21 mouse cellular contexts compared by ENCODE assay signal in the genomic region with DNA sequence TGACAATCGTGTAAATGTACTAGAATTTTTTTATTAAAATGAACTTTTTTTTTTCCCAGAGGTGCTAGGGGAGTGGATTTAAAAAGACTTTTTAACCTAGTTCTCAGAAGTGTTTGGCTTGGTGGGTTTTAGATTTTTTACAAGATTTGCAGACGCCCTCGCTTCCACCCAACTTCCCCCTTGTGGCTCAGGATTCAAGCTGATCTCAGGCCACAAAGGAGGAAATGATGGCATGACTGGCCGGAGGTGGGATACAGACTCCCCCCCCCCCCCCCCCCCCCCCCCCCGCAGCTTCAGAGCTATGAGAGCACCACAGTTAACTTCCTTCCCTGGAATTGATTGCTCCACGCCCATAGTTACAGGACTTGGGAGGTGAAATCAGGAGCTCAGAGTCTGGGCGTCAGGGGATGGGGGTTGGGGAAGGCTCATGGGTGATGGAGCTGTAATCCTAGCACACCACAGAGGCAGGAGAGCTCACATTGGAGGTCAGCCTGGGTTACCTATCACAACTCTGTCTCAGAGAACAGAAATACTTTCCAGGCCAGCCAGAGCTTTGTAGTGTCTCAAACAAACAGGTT. TPM values are rescaled to one million over a fixed set of nuclear protein-coding genes. Genes with fewer than 3 reads are reported as not detected.
"Had no signal": no experiment of that assay in that cellular context is flagged by ENCODE, and none has a peak within 500 bp of the region (broad histone marks: within the 10 kb centered on the region; RNA-seq: fewer than 3 reads in every experiment).

No protein-coding gene starts in this region.

- H3K36me3 ChIP-seq: liver, embryonic 15.5 days; midbrain, embryonic 12.5 days had no signal

- H3K4me2 ChIP-seq: limb, embryonic 13.5 days; liver, embryonic 11.5 days; liver, embryonic 15.5 days; midbrain, embryonic 12.5 days had no signal

- H3K9ac ChIP-seq: limb, embryonic 13.5 days; liver, embryonic 15.5 days; midbrain, embryonic 12.5 days had no signal

- H3K9me3 ChIP-seq: liver, embryonic 15.5 days had no signal

- H3K27me3 ChIP-seq: limb, embryonic 13.5 days; liver, embryonic 15.5 days had no signal

- H3K4me3 ChIP-seq: limb, embryonic 13.5 days; liver, embryonic 15.5 days; megakaryocyte, embryonic 14.5 days; midbrain, embryonic 12.5 days had no signal

- DNase-seq: kidney, adult 11 months; kidney, adult 9 months; kidney, postnatal 36 days; left cerebral cortex, postnatal 4 days; lung, adult 2 months; right cerebral cortex, postnatal 14 days; thymus, postnatal 36 days had no signal

- H3K27ac ChIP-seq: kidney, postnatal 0 days; limb, embryonic 13.5 days; liver, embryonic 15.5 days; midbrain, embryonic 12.5 days had no signal

RNA-seq across cellular contexts. Expression of gene 6030452D12Rik, which starts 55.8 kb away (rescaled TPM):
- total RNA-seq: layer of hippocampus, adult 18-20 months; layer of hippocampus, postnatal 10 days; left cerebral cortex, adult 18-20 months; left cerebral cortex, postnatal 10 days; left cerebral cortex, postnatal 4 days; midbrain, postnatal 0 days had no signal
- polyA plus RNA-seq: kidney, postnatal 0 days; limb, embryonic 13.5 days; liver, embryonic 11.5 days; liver, embryonic 15.5 days; lung, adult 2 months; midbrain, embryonic 12.5 days; midbrain, postnatal 0 days; neural tube, embryonic 14.5 days; stomach, embryonic 16.5 days; thymus, postnatal 0 days had no signal
